In genomic region chr9:106970742-106971141, GRCm38 (mm10) we compare ENCODE assay signal across 9 mouse cellular contexts.
DNase-seq lines count a peak whose midpoint lies in the region; ATAC-seq and TF ChIP-seq lines count a peak whose summit lies in the region.
"Had no signal": no experiment of that assay in that cellular context is flagged by ENCODE, and none has a peak within 500 bp of the region (broad histone marks: within the 10 kb centered on the region; RNA-seq: fewer than 3 reads in every experiment).

No protein-coding gene starts in this region.

- no peak for TF ChIP-seq POLR2A in brain, embryonic 14.5 days (IDR thresholded peaks at IDR 0.05; ENCODE audit: borderline replicate concordance, extremely low read depth, insufficient read depth, insufficient read length, poor library complexity, severe bottlenecking)
- TF ChIP-seq POLR2A in limb, embryonic 14.5 days (IDR thresholded peaks at IDR 0.05; ENCODE audit: borderline replicate concordance, extremely low read depth, insufficient read depth, insufficient read length): no peak

- H3K4me1 ChIP-seq in heart, embryonic 11.5 days (ENCODE audit: control insufficient read depth, insufficient read depth, low read length): no peaks in the 10 kb centered on the region
- no peaks in the 10 kb centered on the region for H3K4me1 ChIP-seq in midbrain, postnatal 0 days (ENCODE audit: insufficient read depth, low read length)
- H3K4me1 ChIP-seq in midbrain, embryonic 13.5 days (replicated peaks): no peaks in the 10 kb centered on the region
- H3K4me1 ChIP-seq in limb, embryonic 14.5 days (ENCODE audit: control insufficient read depth, insufficient read depth, low read length): no peaks in the 10 kb centered on the region
- H3K4me1 ChIP-seq: megakaryocyte, embryonic 14.5 days had no signal

- no peaks in the 10 kb centered on the region for H3K36me3 ChIP-seq in heart, embryonic 11.5 days (ENCODE audit: control insufficient read depth, insufficient read depth, low read length)
- peaks cover 17% of the 10 kb centered on the region; the same call in 1 of the 2 replicates for H3K36me3 ChIP-seq in midbrain, postnatal 0 days (ENCODE audit: insufficient read depth, low read length)
- peaks cover 26% of the 10 kb centered on the region for H3K36me3 ChIP-seq in midbrain, embryonic 13.5 days
- H3K36me3 ChIP-seq in limb, embryonic 14.5 days (ENCODE audit: control insufficient read depth, insufficient read depth, low read length): no peaks in the 10 kb centered on the region

- WGBS in heart, embryonic 11.5 days (ENCODE audit: insufficient replicate concordance): 62% methylated on average over 3 of the region's 3 CpGs
- 68% methylated on average over 3 of the region's 3 CpGs for WGBS in midbrain, postnatal 0 days
- 68% methylated on average over 3 of the region's 3 CpGs for WGBS in midbrain, embryonic 13.5 days
- 55% methylated on average over 3 of the region's 3 CpGs for WGBS in limb, embryonic 14.5 days

- H3K4me3 ChIP-seq in heart, embryonic 11.5 days (ENCODE audit: low read depth, low read length): no peak overlapping the region
- no peak overlapping the region for H3K4me3 ChIP-seq in midbrain, postnatal 0 days (ENCODE audit: low read depth, low read length)
- no peak overlapping the region for H3K4me3 ChIP-seq in midbrain, embryonic 13.5 days (replicated peaks)
- no peak overlapping the region for H3K4me3 ChIP-seq in limb, embryonic 14.5 days (replicated peaks; ENCODE audit: low read length)
- H3K4me3 ChIP-seq: megakaryocyte, embryonic 14.5 days had no signal

- TF ChIP-seq CTCF in midbrain, postnatal 0 days (IDR thresholded peaks at IDR 0.05): peak; percentile 80
- peak; percentile 53; the same call in 1 of the 2 replicates for TF ChIP-seq CTCF in brain, embryonic 14.5 days (IDR thresholded peaks at IDR 0.05; ENCODE audit: borderline replicate concordance, extremely low read depth, insufficient read depth, insufficient read length)

- H3K9me3 ChIP-seq in heart, embryonic 11.5 days (replicated peaks; ENCODE audit: control insufficient read depth, low read length): no peaks in the 10 kb centered on the region
- H3K9me3 ChIP-seq in midbrain, postnatal 0 days (ENCODE audit: low read length): no peaks in the 10 kb centered on the region
- H3K9me3 ChIP-seq in midbrain, embryonic 13.5 days: no peaks in the 10 kb centered on the region
- H3K9me3 ChIP-seq in limb, embryonic 14.5 days (ENCODE audit: control insufficient read depth, low read length): no peaks in the 10 kb centered on the region
- H3K9me3 ChIP-seq: megakaryocyte, embryonic 14.5 days had no signal

- no peak overlapping the region for H3K4me2 ChIP-seq in heart, embryonic 11.5 days
- H3K4me2 ChIP-seq in midbrain, postnatal 0 days (ENCODE audit: low read depth, low read length, poor library complexity, severe bottlenecking): no peak overlapping the region
- H3K4me2 ChIP-seq in midbrain, embryonic 13.5 days (replicated peaks): no peak overlapping the region
- H3K4me2 ChIP-seq in limb, embryonic 14.5 days (replicated peaks; ENCODE audit: low read depth, low read length, severe bottlenecking): no peak overlapping the region

- ATAC-seq in heart, embryonic 11.5 days (replicated peaks; ENCODE audit: insufficient number of reproducible peaks, low FRiP score, low TSS enrichment): no peak
- ATAC-seq in midbrain, postnatal 0 days (ENCODE audit: low FRiP score): no peak
- no peak for ATAC-seq in midbrain, embryonic 13.5 days
- ATAC-seq in limb, embryonic 14.5 days (ENCODE audit: low FRiP score, low read depth): no peak
- ATAC-seq in megakaryocyte, adult 5-6 weeks (ENCODE audit: poor library complexity, severe bottlenecking): no peak

- peak; percentile 13 to 40 for DNase-seq in heart, postnatal 10 days
- peak; percentile 41 for DNase-seq in midbrain, postnatal 0 days (ENCODE audit: low spot score)
- DNase-seq in brain, embryonic 14.5 days (ENCODE audit: low read depth): peak; percentile 47
- peak; percentile 3 for DNase-seq in limb, embryonic 14.5 days (ENCODE audit: low spot score)
- DNase-seq in adrenal gland, adult 8-10 months: no peak

- intact Hi-C loops in heart, postnatal 10 days (cut with DNase I): loop anchor here (2.0 kb wide), 1 partner anchor 320 kb away; no protein-coding TSS in a partner anchor

- H3K27me3 ChIP-seq in heart, embryonic 11.5 days (ENCODE audit: control insufficient read depth, insufficient read depth, low read length): no peaks in the 10 kb centered on the region
- H3K27me3 ChIP-seq in midbrain, postnatal 0 days (ENCODE audit: insufficient read depth, low read length): no peaks in the 10 kb centered on the region
- H3K27me3 ChIP-seq in midbrain, embryonic 13.5 days: no peaks in the 10 kb centered on the region
- no peaks in the 10 kb centered on the region for H3K27me3 ChIP-seq in limb, embryonic 14.5 days (ENCODE audit: control insufficient read depth, insufficient read depth, low read length)

- H3K9ac ChIP-seq in heart, embryonic 11.5 days (ENCODE audit: low read depth, low read length): no peak overlapping the region
- H3K9ac ChIP-seq in midbrain, postnatal 0 days (replicated peaks; ENCODE audit: low read length, poor library complexity, severe bottlenecking): no peak overlapping the region
- H3K9ac ChIP-seq in midbrain, embryonic 13.5 days (replicated peaks): no peak overlapping the region
- H3K9ac ChIP-seq in limb, embryonic 14.5 days (ENCODE audit: low read depth, low read length, severe bottlenecking): no peak overlapping the region

- no peak overlapping the region for H3K27ac ChIP-seq in heart, embryonic 11.5 days (ENCODE audit: low read depth, low read length)
- no peak overlapping the region for H3K27ac ChIP-seq in midbrain, postnatal 0 days (ENCODE audit: low read depth, low read length)
- no peak overlapping the region for H3K27ac ChIP-seq in midbrain, embryonic 13.5 days
- H3K27ac ChIP-seq in limb, embryonic 14.5 days (replicated peaks; ENCODE audit: low read depth, low read length): no peak overlapping the region
